Mouse (Mus musculus) retina, postnatal 1 day (tissue): ENCODE measurements around the gene Rce1.
"Not testable (repeated sequence)": the region's sequence is repeated elsewhere in the genome, so short reads cannot be mapped to it uniquely, and the experiment has no call there.

Experiments used
- DNase-seq: peaks from one replicate; pipeline ENCODE4 v3.0.0-alpha.2; 2012

Rce1 gene

DNA sequence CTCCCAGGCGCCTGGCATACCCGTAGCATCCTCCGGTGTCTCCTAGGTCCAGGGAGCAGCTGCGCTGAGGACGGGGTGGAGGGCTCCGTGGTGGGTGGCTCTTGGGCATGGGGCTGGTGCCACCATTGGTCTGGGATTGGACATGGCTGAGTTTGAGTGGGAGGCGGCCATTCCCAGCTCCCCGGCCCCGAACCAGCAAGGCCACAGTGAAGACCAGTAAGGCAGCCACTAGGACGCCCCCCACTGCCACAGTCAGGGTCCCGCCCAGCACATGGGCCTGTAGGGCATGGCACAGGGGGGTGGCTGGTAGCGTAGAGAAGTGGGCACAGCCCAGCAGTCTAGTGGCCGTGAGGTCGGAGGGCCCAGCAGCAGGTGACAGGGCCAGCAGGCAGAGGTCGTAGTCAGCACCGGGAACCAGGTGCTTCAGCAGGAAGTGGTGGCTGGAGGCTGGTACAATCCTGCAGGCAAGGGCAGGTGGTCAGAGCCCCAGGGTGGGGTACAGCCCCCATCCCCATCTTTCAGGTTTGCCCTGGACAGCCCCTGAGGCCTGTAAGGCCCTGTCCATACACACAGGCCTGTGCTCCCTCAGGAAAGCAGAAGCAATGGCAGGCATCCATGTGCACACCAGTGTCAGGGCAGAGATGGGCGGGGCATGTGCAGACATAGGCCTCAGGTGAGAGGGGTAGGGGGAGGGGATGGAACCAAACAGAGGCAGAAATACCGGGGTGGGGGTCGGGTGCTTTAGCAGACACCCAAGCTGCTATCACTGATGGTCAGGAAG is 13.1 kb downstream of the Rce1 start:
- no peak for DNase-seq

- DNase-seq: no peak
Measured at GRCm38 (mm10) chr19:4610109-4610508, 15.3 kb downstream of the Rce1 start.

- no peak for DNase-seq
Measured at GRCm38 (mm10) chr19:4608511-4608910, 16.9 kb downstream of the Rce1 start.

DNA sequence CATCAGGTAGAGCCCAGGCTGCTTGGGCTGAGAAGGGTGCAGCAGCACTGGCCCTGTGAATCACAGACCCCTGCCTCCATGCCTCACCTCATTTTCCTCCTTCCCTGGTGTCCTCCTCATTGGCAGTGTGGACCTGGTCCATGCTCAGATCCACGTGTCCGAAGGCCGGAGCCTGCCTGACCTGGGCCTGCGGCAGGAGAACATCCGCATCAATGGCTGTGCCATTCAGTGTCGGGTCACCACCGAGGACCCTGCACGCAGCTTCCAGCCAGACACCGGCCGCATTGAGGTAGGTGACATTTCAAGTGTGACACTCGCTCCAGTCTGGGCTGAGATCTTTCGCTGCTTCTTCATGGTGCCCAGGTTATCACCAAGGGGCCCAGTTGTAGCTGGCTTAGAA is 18.0 kb downstream of the Rce1 start:
- DNase-seq: no peak

DNA sequence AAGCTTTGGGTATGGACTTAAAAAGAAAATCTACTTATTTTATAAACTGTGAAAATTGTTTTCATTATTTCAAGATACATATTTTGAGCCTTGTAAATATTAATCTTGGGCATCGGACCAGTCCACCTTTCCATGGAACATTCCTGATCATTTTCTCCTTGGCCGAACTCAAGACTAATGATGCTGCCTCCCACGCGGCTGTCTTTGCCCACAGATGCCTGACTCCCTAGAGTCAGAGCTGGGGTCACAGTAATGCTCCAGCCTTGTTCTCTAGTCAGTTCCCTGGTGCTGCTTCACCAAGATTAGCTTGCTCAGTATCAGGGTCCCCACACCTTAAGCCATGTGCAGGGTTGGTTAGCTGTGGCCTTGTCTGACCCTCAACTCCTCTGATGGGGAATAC is 19.8 kb downstream of the Rce1 start:
- no peak for DNase-seq

- DNase-seq: peak; percentile 62
Measured at GRCm38 (mm10) chr19:4603801-4604723, 21.4 kb downstream of the Rce1 start.

DNA sequence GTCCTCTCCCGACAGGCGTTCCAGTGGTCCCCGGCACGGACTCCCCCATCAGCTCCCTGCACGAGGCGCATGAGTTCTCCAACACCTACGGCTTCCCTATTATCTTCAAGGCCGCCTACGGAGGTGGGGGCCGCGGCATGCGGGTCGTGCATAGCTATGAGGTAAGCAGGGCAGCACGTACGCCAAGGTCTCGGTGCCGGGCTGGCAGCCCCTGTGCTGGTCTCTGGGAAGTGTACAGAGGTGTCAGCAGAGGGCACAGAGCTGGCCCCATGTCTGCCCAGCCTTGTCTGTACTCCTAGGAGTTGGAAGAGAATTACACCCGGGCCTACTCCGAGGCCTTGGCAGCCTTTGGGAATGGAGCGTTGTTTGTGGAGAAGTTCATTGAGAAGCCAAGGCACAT is 23.0 kb downstream of the Rce1 start:
- no peak for DNase-seq

- DNase-seq: no peak
Measured at GRCm38 (mm10) chr19:4596071-4596470, 29.4 kb downstream of the Rce1 start.

DNA sequence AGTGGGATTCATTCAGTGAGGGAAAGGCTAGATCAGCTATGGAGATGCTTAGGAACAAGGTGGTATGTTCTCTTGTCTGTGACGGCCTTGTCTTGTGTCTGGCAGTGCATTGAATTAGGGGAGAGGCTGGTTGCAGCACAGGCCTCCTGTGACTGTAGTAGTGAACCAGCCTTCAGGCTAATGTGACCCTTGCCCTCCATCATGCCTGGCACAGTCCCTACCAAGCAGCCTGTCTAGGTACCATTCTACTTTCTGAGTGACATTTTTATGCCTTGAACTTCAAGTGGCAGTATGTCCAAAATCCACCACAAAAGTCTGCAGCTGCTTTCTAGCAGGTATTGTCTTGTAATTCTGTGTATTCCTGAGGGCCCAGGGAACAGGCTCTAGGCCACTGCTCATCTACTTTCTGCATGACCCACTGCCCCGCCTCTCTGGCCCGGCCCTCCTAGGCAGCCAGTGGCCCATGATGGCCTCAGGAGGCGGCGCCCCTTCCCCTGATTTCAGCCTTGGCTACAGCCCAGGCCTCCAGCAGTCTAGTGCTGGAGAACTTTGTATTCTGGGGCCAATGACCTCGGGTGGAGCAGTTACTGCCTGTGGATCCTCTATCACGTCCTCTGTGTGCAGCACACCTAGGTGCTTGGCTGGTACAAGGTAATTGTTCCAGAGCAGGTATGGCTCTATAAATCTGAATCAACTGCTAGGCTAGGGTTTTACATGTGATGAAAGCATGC is 31.5 kb downstream of the Rce1 start:
- DNase-seq: no peak

GRCm38 (mm10) chr19:4590025-4590424 is 35.4 kb downstream of the Rce1 start:
- DNase-seq: no peak

DNA sequence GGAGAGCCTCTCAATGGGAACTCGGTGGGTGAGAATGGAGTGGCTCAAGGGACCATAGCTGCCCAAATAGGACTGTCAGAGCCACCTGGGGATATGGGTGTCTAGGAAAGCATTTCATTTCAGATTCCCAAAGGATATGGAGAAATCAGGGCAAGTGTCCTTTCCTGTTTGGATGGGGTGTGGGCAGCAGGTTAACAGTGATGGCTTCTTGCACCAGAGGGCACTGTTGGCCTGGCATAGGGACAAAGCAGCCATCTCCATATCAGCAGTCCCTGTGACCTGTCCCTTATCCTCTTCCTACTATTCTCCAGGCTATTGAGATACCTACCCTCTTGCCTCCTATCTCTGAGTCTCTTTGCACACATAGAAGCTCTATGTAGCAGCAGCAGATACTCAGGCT is 36.4 kb downstream of the Rce1 start:
- peak; percentile 22 for DNase-seq

- no peak for DNase-seq
Measured at GRCm38 (mm10) chr19:4588430-4588829, 37.0 kb downstream of the Rce1 start.

- no peak for DNase-seq
Measured at GRCm38 (mm10) chr19:4587426-4587825, 38.0 kb downstream of the Rce1 start.

DNA sequence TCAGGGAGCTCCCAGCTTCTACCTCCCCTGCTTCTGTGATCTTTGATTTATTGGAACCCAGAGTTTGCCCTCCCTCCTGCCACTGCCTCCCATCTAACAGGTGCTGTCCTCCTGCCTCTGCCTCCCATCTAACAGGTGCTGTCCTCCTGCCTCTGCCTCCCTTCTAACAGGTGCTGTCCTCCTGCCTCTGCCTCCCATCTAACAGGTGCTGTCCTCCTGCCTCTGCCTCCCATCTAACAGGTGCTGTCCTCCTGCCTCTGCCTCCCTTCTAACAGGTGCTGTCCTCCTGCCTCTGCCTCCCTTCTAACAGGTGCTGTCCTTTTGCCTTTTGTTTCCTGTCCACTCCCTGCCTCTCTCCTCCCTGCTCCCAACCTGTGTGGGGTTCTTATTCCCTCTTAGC is 38.7 kb downstream of the Rce1 start:
- not testable (repeated sequence) for DNase-seq

- DNase-seq: no peak
Measured at GRCm38 (mm10) chr19:4583856-4584255, 41.6 kb downstream of the Rce1 start.

- DNase-seq: no peak
Measured at GRCm38 (mm10) chr19:4579296-4579695, 46.1 kb downstream of the Rce1 start.

DNA sequence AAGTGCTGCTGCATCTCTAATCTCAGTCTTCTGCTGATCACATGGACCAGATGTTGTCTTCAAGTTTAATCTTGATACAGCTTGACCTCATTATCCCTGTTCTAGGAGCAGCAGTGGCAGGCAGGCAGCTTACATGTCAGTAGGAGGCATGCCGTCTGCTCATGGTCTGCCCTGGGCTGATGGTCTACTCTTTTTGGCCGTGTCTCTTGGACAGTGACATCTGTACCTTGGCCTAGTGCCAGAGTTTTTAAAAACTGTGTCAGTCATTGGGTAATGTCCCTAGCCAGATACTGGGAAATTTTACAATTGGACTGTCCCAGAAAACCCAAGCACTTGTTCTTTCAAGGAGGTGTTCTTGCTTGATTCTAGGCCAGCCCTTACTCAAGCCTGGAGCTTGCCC is 46.6 kb downstream of the Rce1 start:
- DNase-seq: peak; percentile 36

DNA sequence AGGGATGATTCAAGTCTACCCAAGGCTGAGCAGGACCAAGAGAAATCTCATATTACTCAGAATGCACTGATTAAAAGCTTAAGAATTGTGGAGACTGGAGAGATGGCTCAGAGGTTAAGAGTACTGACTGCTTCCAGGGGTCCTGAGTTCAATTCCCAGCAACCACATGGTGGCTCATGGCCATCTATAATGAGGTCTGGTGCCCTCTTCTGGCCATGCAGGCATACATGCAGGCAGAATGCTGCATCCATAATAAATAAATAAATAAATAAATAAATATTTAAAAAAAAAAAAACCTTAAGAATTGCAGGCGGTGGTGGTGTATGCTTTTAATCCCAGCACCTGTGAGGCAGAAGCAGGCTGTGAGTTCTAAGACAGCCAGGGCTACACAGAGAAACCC is 52.2 kb downstream of the Rce1 start:
- DNase-seq: no peak
